Mouse (Mus musculus) liver, postnatal 0 days (tissue): ENCODE measurements around the gene Etnk1.
A peak's percentile ranks its signal among the peaks of the same experiment; 100 is the strongest.

Experiments
- CTCF ChIP-seq: sonication (generic); IDR thresholded peaks from 2 replicates; pipeline ENCODE4 v1.5.1; 2016; ENCODE audit warnings: antibody characterized with exemption, low read depth
- EP300 ChIP-seq: IDR thresholded peaks from 2 replicates; pipeline ENCODE4 v1.6.1; 2016; ENCODE audit warnings: antibody characterized with exemption, low read depth, mild to moderate bottlenecking

- 0 out of 2 replicates have a peak, but pooled peaks have one; percentile 11 for TF ChIP-seq CTCF
- TF ChIP-seq EP300: no peak
Measured at GRCm38 (mm10) chr6:143145051-143145450, 22.0 kb upstream of the Etnk1 start.
